Mouse (Mus musculus): ENCODE results near the gene Plcxd1. TPM values are rescaled to one million over a fixed set of nuclear protein-coding genes. Genes with fewer than 3 reads are reported as not detected.
"Not testable (repeated sequence)": the region's sequence is repeated elsewhere in the genome, so short reads cannot be mapped to it uniquely, and the experiment has no call there.

The Plcxd1 gene
- total RNA-seq, 2 experiments from 2014 or later, result 4.4 to 4.9 TPM

GRCm38 (mm10) chr5:110101716-110102347 lies 2.1 kb downstream of the Plcxd1 start:
- peak in 1 of 2 experiments; percentile 65 for DNase-seq (ENCODE audit: low spot score in 2 of 2)
- Histone ChIP-seq H3K4me3 (peak overlapping the region; percentile 55), H3K27ac (peak overlapping the region; percentile 78)
- no peak for TF ChIP-seq CTCF (conservative IDR thresholded peaks at IDR 0.05)

- no peak overlapping the region for H3K4me3 ChIP-seq
- no peak for DNase-seq (ENCODE audit: low spot score in 2 of 2)
These were observed 2.7 kb downstream of the Plcxd1 start for GRCm38 (mm10) chr5:110102429-110102828.

GRCm38 (mm10) chr5:110102853-110103625 lies 3.3 kb downstream of the Plcxd1 start:
- no peak for DNase-seq (ENCODE audit: low spot score in 2 of 2)
- H3K4me3 ChIP-seq, result no peak overlapping the region
- H3K27ac ChIP-seq, result no peak overlapping the region
- no peak for TF ChIP-seq CTCF (conservative IDR thresholded peaks at IDR 0.05)

More at GRCm38 (mm10) chr5:110102429-110102828, 2.7 kb downstream of the Plcxd1 start:
- H3K27ac ChIP-seq, result no peak overlapping the region
- TF ChIP-seq CTCF (conservative IDR thresholded peaks at IDR 0.05), result no peak

- H3K4me3 ChIP-seq, result no peak overlapping the region
- no peak for TF ChIP-seq CTCF (conservative IDR thresholded peaks at IDR 0.05)
- no peak overlapping the region for H3K27ac ChIP-seq
- DNase-seq (ENCODE audit: low spot score in 2 of 2), result no peak
These were observed 4.3 kb downstream of the Plcxd1 start for GRCm38 (mm10) chr5:110103901-110104615.

GRCm38 (mm10) chr5:110104616-110105380 lies 5.0 kb downstream of the Plcxd1 start:
- no peak for TF ChIP-seq CTCF (conservative IDR thresholded peaks at IDR 0.05)
- Histone ChIP-seq H3K27ac (no peak overlapping the region), H3K4me3 (no peak overlapping the region)
- DNase-seq (ENCODE audit: low spot score in 2 of 2), result no peak

GRCm38 (mm10) chr5:110106140-110106871 lies 6.5 kb downstream of the Plcxd1 start:
- Histone ChIP-seq H3K4me3 (peak overlapping the region; percentile 74), H3K27ac (peak overlapping the region; percentile 99; the same call in 1 of the 2 replicates)
- peak in 1 of 2 experiments; percentile 31 for DNase-seq (ENCODE audit: low spot score in 2 of 2)
- TF ChIP-seq CTCF (conservative IDR thresholded peaks at IDR 0.05), result no peak

GRCm38 (mm10) chr5:110106901-110107564 lies 7.3 kb downstream of the Plcxd1 start:
- no peak for DNase-seq (ENCODE audit: low spot score in 2 of 2)
- H3K27ac ChIP-seq, result peak overlapping the region; percentile 99
- peak overlapping the region; percentile 74 for H3K4me3 ChIP-seq
- TF ChIP-seq CTCF (conservative IDR thresholded peaks at IDR 0.05), result no peak

GRCm38 (mm10) chr5:110107581-110108304 lies 8.0 kb downstream of the Plcxd1 start, which contains the start of gene Gtpbp6:
Gtpbp6 (minus strand) TSS chr5:110108197.
- peak; percentile 92 to 97 for DNase-seq (ENCODE audit: low spot score in 2 of 2)
- Histone ChIP-seq H3K27ac (peak within 1 kb of the TSS; percentile 99), H3K4me3 (peak within 1 kb of the TSS; percentile 74)
- TF ChIP-seq CTCF (conservative IDR thresholded peaks at IDR 0.05), result no peak

- Histone ChIP-seq H3K27ac (peak overlapping the region; percentile 99), H3K4me3 (peak overlapping the region; percentile 74)
- DNase-seq (ENCODE audit: low spot score in 2 of 2), result no peak
- TF ChIP-seq CTCF (conservative IDR thresholded peaks at IDR 0.05), result peak; percentile 62
These were observed 8.5 kb downstream of the Plcxd1 start for GRCm38 (mm10) chr5:110108305-110108628.

GRCm38 (mm10) chr5:110109991-110110441 lies 10.2 kb downstream of the Plcxd1 start, which contains the start of gene Zfp605:
Zfp605 (plus strand) TSS chr5:110110092.
- peak; percentile 20; the same call in 1 of the 2 replicates for TF ChIP-seq CTCF (conservative IDR thresholded peaks at IDR 0.05)
- H3K27ac ChIP-seq, result peak within 1 kb of the TSS; percentile 92
- peak within 1 kb of the TSS; percentile 72 for H3K4me3 ChIP-seq
- peak; percentile 91 to 93 for DNase-seq (ENCODE audit: low spot score in 2 of 2)

GRCm38 (mm10) chr5:110122380-110122779 lies 22.6 kb downstream of the Plcxd1 start:
- not testable (repeated sequence) for DNase-seq (ENCODE audit: low spot score in 2 of 2); H3K4me3 ChIP-seq; H3K27ac ChIP-seq

All from layer of hippocampus, adult 2 months (tissue).